Mouse (Mus musculus): ENCODE measurements around the gene Olfr1097. TPM values are rescaled to one million over a fixed set of nuclear protein-coding genes. Genes with fewer than 3 reads are reported as not detected.

The Olfr1097 gene
- not detected for total RNA-seq (2023)

GRCm38 (mm10) chr2:86892116-86892515 is at the start of gene Olfr1097:
Gene Olfr1097 (minus strand): TSS chr2:86892216.

GRCm38 (mm10) chr2:86924445-86924844 is 32.4 kb upstream of the Olfr1097 start, which contains the start of gene Olfr1098:
Gene Olfr1098 (minus strand): TSS chr2:86924545.

GRCm38 (mm10) chr2:86874702-86875101 is 17.3 kb downstream of the Olfr1097 start, which contains the start of gene Gm13723:
Gene Gm13723 (minus strand): TSS chr2:86874802.

GRCm38 (mm10) chr2:86851596-86851995 is 40.4 kb downstream of the Olfr1097 start, which contains the start of gene Olfr1095:
Gene Olfr1095 (minus strand): TSS chr2:86851696.

Other genes with a start within 250 kb of the Olfr1097 start
- not detected for gene Olfr1085, start 230.2 kb downstream of the Olfr1097 start, total RNA-seq (2023)
- not detected for gene Olfr1086, start 212.1 kb downstream of the Olfr1097 start, total RNA-seq (2023)
- gene Olfr1087, start 193.8 kb downstream of the Olfr1097 start, total RNA-seq (2023): not detected
- not detected for gene Olfr1089, start 158.5 kb downstream of the Olfr1097 start, total RNA-seq (2023)
- not detected for gene Olfr1090, start 133.2 kb downstream of the Olfr1097 start, total RNA-seq (2023)
- not detected for gene Olfr1093, start 109.7 kb downstream of the Olfr1097 start, total RNA-seq (2023)
- not detected for gene Olfr141, start 82.2 kb downstream of the Olfr1097 start, total RNA-seq (2023)
- gene Olfr1094, start 67.6 kb downstream of the Olfr1097 start, total RNA-seq (2023): not detected
- gene Olfr1095, start 40.5 kb downstream of the Olfr1097 start, total RNA-seq (2023): not detected
- gene Gm13723, start 17.4 kb downstream of the Olfr1097 start, total RNA-seq (2023): not detected
- gene Olfr1098, start 32.3 kb upstream of the Olfr1097 start, total RNA-seq (2023): not detected
- not detected for gene Olfr1099, start 68.5 kb upstream of the Olfr1097 start, total RNA-seq (2023)
- not detected for gene Olfr1100, start 87.7 kb upstream of the Olfr1097 start, total RNA-seq (2023)
- not detected for gene Olfr1101, start 99.0 kb upstream of the Olfr1097 start, total RNA-seq (2023)
- not detected for gene Olfr1102, start 106.2 kb upstream of the Olfr1097 start, total RNA-seq (2023)
- gene Olfr1104, start 134.9 kb upstream of the Olfr1097 start, total RNA-seq (2023): not detected
- gene Olfr1105, start 144.3 kb upstream of the Olfr1097 start, total RNA-seq (2023): not detected
- gene Olfr1106, start 160.1 kb upstream of the Olfr1097 start, total RNA-seq (2023): not detected
- not detected for gene Olfr1107, start 183.6 kb upstream of the Olfr1097 start, total RNA-seq (2023)
- not detected for gene Olfr1109, start 203.8 kb upstream of the Olfr1097 start, total RNA-seq (2023)
- not detected for gene Olfr259, start 222.4 kb upstream of the Olfr1097 start, total RNA-seq (2023)
- gene Olfr1110, start 248.1 kb upstream of the Olfr1097 start, total RNA-seq (2023): not detected

Measured in monocyte, adult 59 days (primary cell).